Mouse (Mus musculus): Measurements from ENCODE around the gene Nav3. TPM values are rescaled to one million over a fixed set of nuclear protein-coding genes. Genes with fewer than 3 reads are reported as not detected.
A peak's percentile ranks its signal among the peaks of the same experiment; 100 is the strongest.
"Not testable (repeated sequence)": the region's sequence is repeated elsewhere in the genome, so short reads cannot be mapped to it uniquely, and the experiment has no call there.

Nav3 gene
- total RNA-seq, 2 experiments from 2014 or later, result 97.2 to 113 TPM

- DNase-seq (ENCODE audit: extremely low spot score in 1 of 2, low spot score in 1 of 2), result not testable (repeated sequence)
Measured at GRCm38 (mm10) chr10:110383506-110384229, 72.3 kb downstream of the Nav3 start.

- no peak for DNase-seq (ENCODE audit: extremely low spot score in 1 of 2, low spot score in 1 of 2)
Measured at GRCm38 (mm10) chr10:110380792-110381191, 75.2 kb downstream of the Nav3 start.

DNA sequence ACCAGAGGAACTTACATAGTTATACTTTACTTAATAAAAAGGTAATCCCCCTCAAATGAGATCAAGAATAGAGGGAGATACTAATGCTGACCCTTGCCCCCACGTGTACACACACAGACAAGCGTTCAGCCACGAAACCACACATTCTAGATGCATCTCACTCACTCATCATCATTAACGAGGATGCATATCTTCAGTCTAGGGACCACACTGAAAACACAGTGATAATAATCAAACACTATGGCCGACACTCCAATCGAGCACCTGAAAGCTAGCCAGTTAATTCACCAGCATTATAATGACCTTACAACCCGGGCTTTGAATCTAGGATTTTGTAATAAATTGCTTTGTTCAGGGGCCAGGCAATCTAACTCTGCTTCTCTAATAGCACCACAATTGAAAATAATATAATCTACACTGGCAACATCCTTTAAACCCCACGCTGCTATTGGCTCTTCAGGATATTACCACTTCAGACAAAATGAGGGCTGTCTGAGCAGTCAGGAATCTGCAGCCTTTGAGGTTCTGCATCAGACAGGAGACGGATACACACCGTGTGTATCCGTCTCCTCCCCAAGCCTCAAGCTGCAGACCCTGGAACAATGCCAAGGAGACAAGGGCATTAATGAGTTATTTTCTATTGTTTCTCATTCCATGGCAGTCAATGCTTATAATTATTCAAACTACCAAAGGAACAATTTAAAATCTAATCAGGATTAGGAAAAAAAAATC is 83.1 kb downstream of the Nav3 start:
- no peak for DNase-seq (ENCODE audit: extremely low spot score in 1 of 2, low spot score in 1 of 2)

DNA sequence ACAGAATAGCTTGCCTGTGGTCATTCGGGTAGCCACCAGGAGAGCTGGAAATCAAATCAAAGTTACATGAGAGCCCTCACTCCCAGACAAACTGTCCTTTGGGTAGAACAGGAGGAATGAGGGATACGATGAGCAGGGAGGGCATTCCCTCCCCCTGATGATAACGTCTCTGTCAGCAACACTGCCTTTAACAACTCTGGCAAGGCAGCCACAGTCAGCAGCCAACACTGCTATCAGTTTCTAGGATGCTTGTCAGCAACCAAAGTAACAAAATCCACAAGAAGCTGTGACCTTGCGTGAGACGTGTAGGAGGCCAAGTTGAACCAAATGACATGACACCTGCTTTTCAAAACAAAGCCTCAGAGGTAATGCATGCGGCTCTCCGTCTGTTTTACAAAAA is 103.9 kb downstream of the Nav3 start:
- DNase-seq (ENCODE audit: extremely low spot score in 1 of 2, low spot score in 1 of 2), result no peak

DNA sequence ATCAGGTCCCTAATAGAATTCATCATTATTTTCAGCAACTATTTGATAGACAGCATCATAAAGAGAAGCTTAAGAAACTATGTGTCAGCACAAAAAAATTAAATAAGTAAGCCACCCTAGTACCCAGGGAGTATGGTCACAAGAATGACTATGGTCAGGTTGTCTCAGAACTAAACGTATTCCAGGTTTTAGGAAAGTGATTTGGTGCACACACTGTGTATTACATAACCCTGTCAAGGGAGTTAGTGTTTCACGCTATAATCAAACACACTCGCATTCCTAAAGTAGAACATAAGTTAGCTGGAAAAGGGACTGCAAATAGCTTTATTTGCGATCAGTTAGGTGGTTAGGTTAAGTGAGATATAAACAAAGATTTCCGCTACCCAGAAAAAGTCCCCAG is 126.0 kb downstream of the Nav3 start:
- DNase-seq (ENCODE audit: extremely low spot score in 1 of 2, low spot score in 1 of 2), result no peak

DNA sequence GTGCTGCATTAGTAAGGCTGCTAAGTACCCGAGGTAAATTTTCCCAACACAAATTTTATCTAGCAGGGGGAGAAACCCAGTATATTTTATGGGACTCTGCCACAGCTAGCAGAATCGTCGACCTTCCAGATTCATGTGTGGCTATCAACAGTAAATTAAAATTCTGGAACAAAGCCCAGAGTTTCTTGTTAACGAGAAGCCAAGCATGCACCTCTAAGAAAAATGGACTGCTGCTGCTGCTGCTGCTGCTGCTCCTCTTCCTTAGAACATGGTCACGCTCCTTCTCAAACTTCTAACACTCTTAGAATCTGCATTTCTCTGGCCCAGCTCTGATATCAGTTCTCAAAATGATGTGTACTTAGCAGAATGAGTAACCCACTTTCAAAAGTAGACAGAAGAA is 126.4 kb downstream of the Nav3 start:
- no peak for DNase-seq (ENCODE audit: extremely low spot score in 1 of 2, low spot score in 1 of 2)

GRCm38 (mm10) chr10:110322082-110322632 is 133.8 kb downstream of the Nav3 start:
- DNase-seq (ENCODE audit: extremely low spot score in 1 of 2, low spot score in 1 of 2), result no peak

DNA sequence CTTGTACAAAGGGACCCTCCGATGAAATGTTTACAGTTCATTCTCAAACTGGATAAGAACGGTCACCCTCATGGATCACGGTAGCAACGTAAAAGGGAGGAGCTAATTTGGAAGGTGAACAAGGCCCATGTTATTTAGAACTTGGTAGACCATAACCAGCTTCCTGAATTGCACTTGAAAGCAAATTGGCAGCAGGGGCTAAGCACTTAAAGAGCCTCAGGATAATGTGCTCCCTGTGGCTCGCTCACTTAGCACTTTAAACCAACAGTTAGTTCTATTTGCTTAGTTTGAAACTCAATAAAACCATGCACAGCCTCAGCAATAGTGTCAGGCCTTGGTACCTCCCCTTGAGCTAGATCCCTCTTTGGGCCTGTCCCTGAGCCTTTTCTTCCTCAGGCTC is 138.7 kb downstream of the Nav3 start:
- no peak for DNase-seq (ENCODE audit: extremely low spot score in 1 of 2, low spot score in 1 of 2)

DNA sequence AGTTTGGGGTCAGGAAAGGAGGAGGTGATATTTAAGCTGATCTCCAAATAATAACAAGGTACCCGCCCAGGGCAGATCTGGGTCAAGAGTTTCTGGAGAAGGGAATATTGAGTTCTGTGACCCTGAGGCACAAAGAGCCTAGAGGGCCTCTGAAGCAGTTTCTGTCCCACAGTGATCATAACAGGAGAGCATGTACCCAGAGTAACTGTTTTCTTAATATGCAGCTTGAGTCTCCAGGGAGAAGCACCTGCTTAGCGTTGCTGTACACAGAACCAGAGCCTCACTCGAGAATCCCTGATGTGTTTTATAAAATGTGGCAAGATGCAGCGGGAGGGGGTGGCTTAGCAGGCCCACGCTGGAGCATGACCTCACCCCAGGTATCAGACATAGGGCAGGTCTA is 141.5 kb downstream of the Nav3 start:
- DNase-seq (ENCODE audit: extremely low spot score in 1 of 2, low spot score in 1 of 2), result no peak

GRCm38 (mm10) chr10:110313959-110314358 is 142.0 kb downstream of the Nav3 start:
- DNase-seq (ENCODE audit: extremely low spot score in 1 of 2, low spot score in 1 of 2), result no peak

- DNase-seq (ENCODE audit: extremely low spot score in 1 of 2, low spot score in 1 of 2), result peak in 1 of 2 experiments; percentile 16
Measured at GRCm38 (mm10) chr10:110309511-110309910, 146.5 kb downstream of the Nav3 start.

DNA sequence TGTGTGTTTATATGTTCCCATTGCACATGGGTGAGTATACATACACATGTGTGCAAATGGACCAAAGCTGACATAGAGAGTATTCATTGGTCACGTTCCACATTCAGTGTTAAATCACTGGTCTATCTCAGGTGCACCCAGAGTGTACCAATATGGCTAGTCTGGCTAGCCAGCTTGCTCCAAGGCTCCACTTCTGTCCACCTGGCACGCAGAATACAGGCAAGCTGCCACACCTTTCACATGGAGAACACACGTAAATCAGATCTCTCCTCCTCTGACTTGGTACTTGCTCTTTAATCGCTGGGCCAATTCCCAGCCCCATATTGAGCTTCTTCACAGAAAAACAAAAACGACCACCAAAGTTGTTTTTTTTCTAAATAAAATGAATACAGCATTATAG is 150.4 kb downstream of the Nav3 start:
- DNase-seq (ENCODE audit: extremely low spot score in 1 of 2, low spot score in 1 of 2), result no peak

DNA sequence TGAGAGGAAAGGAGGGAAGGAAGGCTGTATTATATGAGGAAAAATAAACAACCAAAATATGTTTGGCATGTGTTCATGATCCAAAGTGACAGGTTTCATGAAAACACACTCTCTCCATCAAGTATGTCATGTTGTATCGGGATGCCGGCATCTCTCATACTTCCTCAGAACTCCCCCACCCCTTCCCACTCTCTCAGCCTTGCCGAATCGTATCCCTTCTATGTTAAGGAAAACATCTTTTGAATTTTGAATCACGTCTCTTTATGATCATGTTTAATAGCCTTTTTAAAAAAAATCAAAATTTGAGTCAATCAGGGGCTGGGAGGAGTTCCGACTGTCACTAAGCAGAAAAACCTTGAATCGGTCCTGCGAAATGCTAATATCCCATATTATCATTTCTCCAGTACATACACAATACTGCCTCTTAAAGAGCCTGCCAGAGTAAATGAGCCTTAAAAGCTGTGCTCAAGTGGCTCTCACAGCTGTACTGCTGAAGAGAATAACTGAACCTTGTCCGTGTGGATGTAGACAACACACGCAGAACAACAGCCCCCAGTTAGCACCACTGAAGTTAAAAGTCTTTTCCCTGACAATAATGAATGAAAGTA is 165.9 kb downstream of the Nav3 start:
- no peak for DNase-seq (ENCODE audit: extremely low spot score in 1 of 2, low spot score in 1 of 2)

DNA sequence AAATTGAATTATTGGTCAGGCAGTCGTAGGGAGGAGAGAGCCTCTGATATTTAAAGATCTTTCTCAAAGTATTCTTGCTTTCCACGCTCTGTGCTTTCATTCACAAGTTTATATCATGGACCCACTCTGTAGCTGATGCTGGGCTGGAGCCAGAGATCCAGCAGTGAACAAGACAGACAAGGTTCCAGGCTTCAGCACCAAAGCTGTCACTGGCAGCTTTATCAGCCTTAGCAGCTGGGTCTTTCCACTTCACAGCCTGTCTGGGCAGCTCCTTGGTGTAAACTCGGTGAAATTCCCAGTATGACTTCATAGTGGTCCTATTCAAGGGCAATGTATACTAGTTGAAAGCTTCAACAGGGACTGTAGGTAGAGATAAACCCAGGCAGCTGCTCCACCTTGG is 172.1 kb downstream of the Nav3 start:
- no peak for DNase-seq (ENCODE audit: extremely low spot score in 1 of 2, low spot score in 1 of 2)

DNA sequence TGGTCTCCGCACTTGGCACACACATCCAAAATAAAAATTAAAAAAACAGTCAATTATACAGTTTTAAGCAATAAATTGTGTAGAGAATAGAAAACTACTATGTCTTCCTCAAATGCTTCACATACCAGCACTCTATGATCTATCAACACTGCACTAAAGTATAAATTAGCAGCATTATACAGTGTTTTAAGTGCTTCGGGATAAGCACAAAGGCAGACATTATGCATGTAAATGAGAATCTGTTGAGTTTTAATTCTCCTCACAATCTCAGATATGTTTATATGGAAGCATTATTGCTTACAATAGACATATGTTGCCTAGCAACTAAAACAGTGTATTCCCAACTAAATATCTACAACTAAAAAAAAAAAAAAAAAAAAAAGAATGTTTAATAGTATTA is 183.2 kb downstream of the Nav3 start:
- no peak for DNase-seq (ENCODE audit: extremely low spot score in 1 of 2, low spot score in 1 of 2)

- no peak for DNase-seq (ENCODE audit: extremely low spot score in 1 of 2, low spot score in 1 of 2)
Measured at GRCm38 (mm10) chr10:110270561-110270960, 185.4 kb downstream of the Nav3 start.

DNA sequence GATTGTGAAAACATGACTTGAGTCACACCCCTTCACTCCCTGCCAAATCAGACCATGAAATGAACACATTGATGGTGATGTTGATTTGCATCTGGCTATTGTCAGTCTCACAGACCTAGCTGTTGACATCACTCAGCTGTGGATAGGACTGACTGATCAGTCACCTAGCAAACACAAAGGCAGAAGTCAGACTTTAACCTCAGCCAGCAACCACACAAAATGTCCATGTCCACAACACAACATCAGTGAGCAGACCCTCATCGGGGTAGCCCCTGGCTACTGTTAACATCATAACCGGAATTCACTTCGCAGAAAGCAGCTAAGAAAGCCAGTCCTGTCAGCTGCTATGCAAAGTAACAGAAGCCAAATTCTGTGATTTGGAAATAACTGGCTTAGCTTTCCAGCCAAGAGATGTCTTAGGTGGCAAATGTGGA is 213.9 kb downstream of the Nav3 start:
- DNase-seq (ENCODE audit: extremely low spot score in 1 of 2, low spot score in 1 of 2), result no peak

- no peak for DNase-seq (ENCODE audit: extremely low spot score in 1 of 2, low spot score in 1 of 2)
Measured at GRCm38 (mm10) chr10:110240667-110241066, 215.3 kb downstream of the Nav3 start.

- peak in 1 of 2 experiments; percentile 26 for DNase-seq (ENCODE audit: extremely low spot score in 1 of 2, low spot score in 1 of 2)
Measured at GRCm38 (mm10) chr10:110233307-110233930, 222.6 kb downstream of the Nav3 start.

DNA sequence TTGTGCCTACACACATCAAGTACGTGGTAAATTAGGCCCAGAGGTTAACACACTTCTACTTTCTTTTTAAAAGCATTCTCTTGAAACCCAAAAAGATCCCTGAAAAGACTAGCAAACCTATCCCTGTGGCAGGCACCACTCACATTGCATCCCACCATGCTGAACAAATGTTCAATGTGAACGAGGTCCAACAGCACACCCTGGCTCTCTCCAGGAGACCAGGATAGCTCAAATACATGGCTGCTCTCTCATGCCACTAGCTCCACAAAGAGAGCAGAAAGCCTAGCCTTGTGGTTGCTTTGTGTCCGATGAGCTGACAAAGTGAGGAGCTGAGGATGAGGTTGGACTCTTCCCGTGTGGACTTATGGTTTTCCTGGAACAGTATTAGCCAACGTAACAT is 249.6 kb downstream of the Nav3 start:
- no peak for DNase-seq (ENCODE audit: extremely low spot score in 1 of 2, low spot score in 1 of 2)
